Mouse (Mus musculus) T-cell, adult 66 days (primary cell): ENCODE measurements around the gene Prl3a1. TPM values are rescaled to one million over a fixed set of nuclear protein-coding genes. Genes with fewer than 3 reads are reported as not detected.

Experiments used
- total RNA-seq, 2 experiments: library from RNA; stranded (reverse); gene quantifications; 3 replicates in 1 of 2; 4 replicates in 1 of 2; pipeline ENCODE4 v1.2.4; 2023

Gene Prl3a1
- not detected for total RNA-seq

DNA sequence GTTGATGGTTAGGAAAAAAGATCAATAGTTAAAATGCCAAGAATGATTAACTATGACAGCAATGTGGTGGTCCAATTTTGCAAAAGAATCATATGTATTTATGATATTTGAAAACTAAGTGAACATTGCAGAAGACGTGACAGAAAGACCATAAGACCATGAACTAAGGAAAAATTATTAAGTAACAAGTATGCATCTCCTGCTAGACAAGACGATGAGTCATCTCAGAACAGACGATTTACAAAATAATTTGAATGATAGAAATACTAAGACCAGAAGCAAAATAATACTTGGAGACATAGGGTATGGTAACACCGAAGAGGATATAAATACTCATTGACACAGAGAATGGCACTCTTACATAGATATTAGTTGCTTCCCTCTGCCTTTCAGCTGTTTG lies at the start of gene Prl3a1:
Prl3a1 (plus strand) TSS at position 301 of the 400 bp plus-strand sequence.

DNA sequence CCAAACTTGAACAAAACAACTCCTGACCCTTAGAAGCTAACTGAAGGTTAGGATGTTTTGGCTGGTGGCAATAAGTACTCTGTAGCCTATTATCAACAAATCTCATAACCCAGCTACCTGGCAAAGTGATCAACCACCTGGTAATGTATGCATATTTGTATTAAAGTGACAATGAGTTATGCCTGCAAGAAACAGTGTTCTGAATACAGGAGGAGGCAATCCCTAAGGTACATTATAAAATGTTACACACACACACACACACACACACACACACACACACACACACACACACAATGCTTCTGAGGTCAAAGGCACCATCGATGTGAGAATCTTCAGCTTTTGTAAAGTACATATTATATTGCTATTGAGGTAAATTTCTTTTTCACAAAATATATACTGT lies 17.7 kb upstream of the Prl3a1 start, which contains the start of gene Prl3b1:
Prl3b1 (plus strand) TSS at position 301 of the 400 bp plus-strand sequence.

DNA sequence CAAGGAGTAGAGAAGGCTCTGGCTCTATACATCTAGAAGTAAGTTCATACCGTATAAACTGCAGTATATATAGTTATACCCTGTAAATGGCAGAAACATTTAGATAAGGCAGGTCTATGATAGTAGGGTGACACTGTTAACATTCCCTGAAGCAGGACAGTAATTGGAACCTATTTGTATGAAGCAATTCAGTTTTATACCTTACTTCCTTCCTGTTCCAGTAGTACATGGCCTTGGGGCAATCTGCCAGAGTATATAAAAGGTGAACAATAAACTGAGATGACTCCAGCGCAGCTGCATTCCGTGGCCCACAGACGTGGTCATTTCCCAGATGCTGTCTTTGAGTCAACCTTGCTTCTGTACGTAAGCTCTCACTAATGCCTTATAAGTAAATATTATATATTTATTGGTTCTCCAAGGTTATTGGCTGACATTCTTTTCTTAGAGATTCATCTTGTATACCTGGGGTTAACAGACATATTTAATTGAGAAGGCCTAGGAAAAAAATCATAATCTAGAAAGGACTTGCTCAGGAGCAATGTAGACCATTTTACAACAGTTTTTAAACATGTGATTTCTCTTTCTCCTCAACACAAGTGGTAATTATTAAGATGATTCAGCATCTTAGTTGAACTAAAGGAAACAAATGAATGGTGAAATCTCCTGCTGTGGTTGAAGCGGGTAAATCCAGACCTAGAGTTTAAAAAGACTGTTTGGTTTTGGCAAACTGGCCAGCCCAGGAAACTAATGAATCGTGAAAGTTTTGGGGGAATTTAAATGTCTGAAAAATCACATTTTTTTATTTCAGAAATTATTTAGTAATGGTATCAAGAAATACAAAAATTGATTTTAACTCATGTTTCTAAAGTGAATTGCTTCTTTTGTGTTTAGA lies 53.3 kb downstream of the Prl3a1 start, which contains the start of gene Prl6a1:
Prl6a1 (plus strand) TSS at position 294 of the 892 bp plus-strand sequence.

Other genes starting within 250 kb of the Prl3a1 start
- gene Prl, start 201.9 kb upstream of the Prl3a1 start, total RNA-seq, result not detected
- gene Prl3d1, start 165.2 kb upstream of the Prl3a1 start, total RNA-seq, result not detected
- not detected for gene Prl3d2, start 137.7 kb upstream of the Prl3a1 start, total RNA-seq
- gene Prl3d3, start 102.6 kb upstream of the Prl3a1 start, total RNA-seq, result not detected
- gene Prl3c1, start 62.8 kb upstream of the Prl3a1 start, total RNA-seq, result not detected
- gene Prl3b1, start 17.6 kb upstream of the Prl3a1 start, total RNA-seq, result not detected
- gene Prl6a1, start 53.2 kb downstream of the Prl3a1 start, total RNA-seq, result not detected
- gene Prl8a2, start 86.2 kb downstream of the Prl3a1 start, total RNA-seq, result not detected
- not detected for gene Prl2b1, start 131.4 kb downstream of the Prl3a1 start, total RNA-seq
- gene Prl8a6, start 179.3 kb downstream of the Prl3a1 start, total RNA-seq, result not detected